Mouse (Mus musculus): Measurements from ENCODE around the gene Thy1. TPM values are rescaled to one million over a fixed set of nuclear protein-coding genes. Genes with fewer than 3 reads are reported as not detected.

The Thy1 gene
- total and polyA plus RNA-seq, 2 experiments from 2014 or later = 24.7 to 98.0 TPM

DNA sequence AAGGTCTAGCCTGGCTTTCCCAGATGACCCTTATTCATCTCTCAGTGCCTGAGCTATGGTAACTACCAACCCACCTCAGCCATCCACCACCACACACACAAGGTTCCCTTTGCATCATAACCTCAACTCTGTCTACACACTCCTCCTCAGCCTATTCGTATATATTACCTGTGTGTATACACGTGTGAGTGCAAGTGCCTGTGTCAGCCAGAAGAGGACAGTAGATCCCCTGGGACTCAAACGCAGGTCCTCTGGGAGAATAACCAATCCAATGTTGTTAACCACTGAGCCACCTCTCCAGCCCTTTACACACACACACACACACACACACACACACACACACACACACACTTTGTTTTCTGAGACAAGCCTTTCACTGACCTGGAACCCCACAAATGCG lies 12.5 kb upstream of the Thy1 start:
- ATAC-seq (ENCODE audit: low FRiP score) = no peak

DNA sequence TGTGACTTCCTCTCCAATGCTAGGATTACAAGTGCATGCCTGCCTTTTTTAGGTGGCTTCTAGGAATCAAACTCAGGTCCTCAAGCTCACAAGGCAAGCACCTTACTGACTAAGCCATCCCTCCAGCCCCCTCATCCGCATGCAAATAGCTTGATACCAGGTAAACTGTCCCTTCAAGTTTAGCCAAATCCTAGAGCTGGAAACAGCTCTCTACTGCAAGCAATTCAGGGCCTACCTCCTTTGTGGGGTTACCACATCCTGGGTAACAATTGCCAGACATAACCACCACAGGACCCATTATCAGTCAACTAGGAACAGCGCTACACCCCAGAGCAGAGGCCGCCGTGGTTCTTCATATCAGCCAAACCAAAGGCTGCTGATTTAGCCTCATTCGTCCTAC lies 12.1 kb upstream of the Thy1 start:
- Histone ChIP-seq H3K36me3 (ENCODE audit: insufficient read depth, low read length) (no peaks in the 10 kb centered on the region), H3K9me3 (ENCODE audit: low read length) (no peaks in the 10 kb centered on the region), H3K27me3 (ENCODE audit: insufficient read depth, low read length) (no peaks in the 10 kb centered on the region), H3K4me1 (ENCODE audit: insufficient read depth, low read length) (no peaks in the 10 kb centered on the region), H3K4me2 (ENCODE audit: low read depth, low read length, poor library complexity, severe bottlenecking) (no peak overlapping the region), H3K27ac (ENCODE audit: low read depth, low read length) (no peak overlapping the region), H3K9ac (replicated peaks; ENCODE audit: low read length, poor library complexity, severe bottlenecking) (no peak overlapping the region), H3K4me3 (ENCODE audit: low read depth, low read length) (no peak overlapping the region)
- no peak for ATAC-seq (ENCODE audit: low FRiP score)
- TF ChIP-seq CTCF (IDR thresholded peaks at IDR 0.05) = no peak
- 80% methylated on average over 5 of the region's 5 CpGs for WGBS
- DNase-seq (ENCODE audit: low spot score) = no peak

More for the DNA sequence above, 12.5 kb upstream of the Thy1 start:
- Histone ChIP-seq H3K9me3 (ENCODE audit: low read length) (no peaks in the 10 kb centered on the region), H3K9ac (replicated peaks; ENCODE audit: low read length, poor library complexity, severe bottlenecking) (no peak overlapping the region), H3K27me3 (ENCODE audit: insufficient read depth, low read length) (no peaks in the 10 kb centered on the region), H3K27ac (ENCODE audit: low read depth, low read length) (no peak overlapping the region), H3K4me1 (ENCODE audit: insufficient read depth, low read length) (no peaks in the 10 kb centered on the region), H3K4me2 (ENCODE audit: low read depth, low read length, poor library complexity, severe bottlenecking) (no peak overlapping the region), H3K4me3 (ENCODE audit: low read depth, low read length) (no peak overlapping the region), H3K36me3 (ENCODE audit: insufficient read depth, low read length) (no peaks in the 10 kb centered on the region)
- WGBS = 95% methylated on average over 4 of the region's 4 CpGs
- DNase-seq (ENCODE audit: low spot score) = no peak
- TF ChIP-seq CTCF (IDR thresholded peaks at IDR 0.05) = no peak

DNA sequence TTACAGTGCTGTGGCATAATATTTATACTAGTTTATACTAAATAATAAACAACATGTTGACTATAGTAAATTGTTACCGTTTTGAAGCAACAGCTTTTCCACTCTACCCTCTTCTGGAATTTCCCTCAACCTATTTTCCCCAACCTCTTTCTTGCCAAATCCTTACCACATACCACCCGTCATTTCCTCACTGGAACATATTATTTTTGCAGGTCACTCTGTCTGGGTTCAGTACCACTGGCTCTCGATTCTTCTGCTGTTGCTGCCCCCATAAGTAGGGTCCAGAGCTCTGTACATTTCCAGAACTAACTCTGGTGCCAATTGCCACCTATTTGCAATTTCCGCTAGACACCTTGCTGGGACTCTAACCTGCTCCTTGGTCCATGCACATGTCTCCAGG lies 11.2 kb upstream of the Thy1 start:
- DNase-seq (ENCODE audit: low spot score) (no peak), ATAC-seq (ENCODE audit: low FRiP score) (no peak)
- no peaks in the 10 kb centered on the region for H3K27me3 ChIP-seq (ENCODE audit: insufficient read depth, low read length)
- 83% methylated on average over 4 of the region's 4 CpGs for WGBS
- no peaks in the 10 kb centered on the region for H3K4me1 ChIP-seq (ENCODE audit: insufficient read depth, low read length)
- no peak overlapping the region for H3K27ac ChIP-seq (ENCODE audit: low read depth, low read length)
- H3K4me2 ChIP-seq (ENCODE audit: low read depth, low read length, poor library complexity, severe bottlenecking) = no peak overlapping the region
- no peak overlapping the region for H3K4me3 ChIP-seq (ENCODE audit: low read depth, low read length)
- TF ChIP-seq CTCF (IDR thresholded peaks at IDR 0.05) = no peak
- H3K9ac ChIP-seq (replicated peaks; ENCODE audit: low read length, poor library complexity, severe bottlenecking) = no peak overlapping the region
- H3K36me3 ChIP-seq (ENCODE audit: insufficient read depth, low read length) = no peaks in the 10 kb centered on the region
- H3K9me3 ChIP-seq (ENCODE audit: low read length) = no peaks in the 10 kb centered on the region

DNA sequence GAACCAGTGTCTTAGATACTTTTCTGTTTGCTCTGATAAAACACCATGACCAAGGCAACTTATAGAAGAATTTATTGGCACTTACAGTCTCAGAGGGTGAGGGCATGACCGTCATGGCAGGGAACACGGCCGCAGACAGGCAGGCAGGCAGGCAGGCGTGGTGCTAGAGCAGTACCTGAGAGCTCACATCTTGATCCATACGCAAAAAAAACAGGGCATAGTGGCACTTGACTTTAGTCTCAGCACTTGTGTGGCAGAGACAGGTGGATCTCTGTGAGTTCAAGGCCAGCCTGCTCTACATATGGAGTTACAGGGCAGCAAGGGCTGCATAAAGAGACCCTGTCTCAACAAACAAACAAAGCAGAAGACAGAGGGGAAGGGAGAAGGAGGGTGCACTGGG lies 9.9 kb upstream of the Thy1 start:
- no peaks in the 10 kb centered on the region for H3K4me1 ChIP-seq (ENCODE audit: insufficient read depth, low read length)
- no peaks in the 10 kb centered on the region for H3K36me3 ChIP-seq (ENCODE audit: insufficient read depth, low read length)
- ATAC-seq (ENCODE audit: low FRiP score) (no peak), DNase-seq (ENCODE audit: low spot score) (no peak)
- H3K4me3 ChIP-seq (ENCODE audit: low read depth, low read length) = no peak overlapping the region
- WGBS = 91% methylated on average over 5 of the region's 5 CpGs
- H3K4me2 ChIP-seq (ENCODE audit: low read depth, low read length, poor library complexity, severe bottlenecking) = no peak overlapping the region
- H3K9me3 ChIP-seq (ENCODE audit: low read length) = no peaks in the 10 kb centered on the region
- no peak for TF ChIP-seq CTCF (IDR thresholded peaks at IDR 0.05)
- H3K9ac ChIP-seq (replicated peaks; ENCODE audit: low read length, poor library complexity, severe bottlenecking) = no peak overlapping the region
- H3K27ac ChIP-seq (ENCODE audit: low read depth, low read length) = no peak overlapping the region
- no peaks in the 10 kb centered on the region for H3K27me3 ChIP-seq (ENCODE audit: insufficient read depth, low read length)

DNA sequence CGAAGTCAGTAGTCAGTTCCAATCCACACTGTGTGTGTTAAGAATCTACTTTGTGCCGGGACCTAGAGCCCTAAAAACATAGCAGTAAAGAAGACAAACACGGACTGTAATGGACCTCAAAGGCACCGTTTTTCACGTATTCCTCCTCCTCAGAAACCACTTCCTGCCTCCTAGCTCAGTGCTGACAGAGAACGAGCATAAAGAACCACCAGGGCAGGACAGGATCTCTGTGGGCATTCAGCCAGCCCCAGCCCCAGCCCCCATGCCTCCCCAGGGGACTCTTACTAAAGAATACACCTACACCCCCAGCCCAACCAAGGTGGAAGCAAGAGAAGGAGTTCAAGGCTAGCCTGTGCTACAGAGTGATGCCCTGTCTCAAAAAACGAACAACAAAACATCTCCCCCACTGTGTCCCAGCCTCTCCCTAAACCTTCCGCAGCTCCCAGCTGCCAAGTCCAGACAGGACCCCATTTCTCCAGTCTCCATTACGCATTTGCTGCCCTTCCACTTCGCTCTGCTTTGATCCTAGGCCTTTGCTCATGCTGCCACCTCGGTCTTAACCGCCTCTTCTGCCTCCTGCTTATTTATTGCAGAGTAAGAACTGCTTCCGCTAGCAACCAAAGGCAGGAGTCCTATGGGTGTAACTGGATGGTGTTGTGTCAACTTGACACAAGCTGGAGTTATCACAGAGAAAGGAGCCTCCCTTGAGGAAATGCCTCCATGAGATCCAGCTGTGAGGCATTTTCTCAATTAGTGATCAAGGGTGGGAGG lies 9.0 kb upstream of the Thy1 start:
- no peak for TF ChIP-seq CTCF (IDR thresholded peaks at IDR 0.05)
- ATAC-seq (ENCODE audit: low FRiP score) (no peak), DNase-seq (ENCODE audit: low spot score) (no peak)
- H3K27ac ChIP-seq (ENCODE audit: low read depth, low read length) = no peak overlapping the region
- H3K36me3 ChIP-seq (ENCODE audit: insufficient read depth, low read length) = no peaks in the 10 kb centered on the region
- no peaks in the 10 kb centered on the region for H3K4me1 ChIP-seq (ENCODE audit: insufficient read depth, low read length)
- H3K9ac ChIP-seq (replicated peaks; ENCODE audit: low read length, poor library complexity, severe bottlenecking) = no peak overlapping the region
- 80% methylated on average over 13 of the region's 13 CpGs for WGBS
- no peaks in the 10 kb centered on the region for H3K9me3 ChIP-seq (ENCODE audit: low read length)
- H3K4me3 ChIP-seq (ENCODE audit: low read depth, low read length) = no peak overlapping the region
- no peaks in the 10 kb centered on the region for H3K27me3 ChIP-seq (ENCODE audit: insufficient read depth, low read length)
- no peak overlapping the region for H3K4me2 ChIP-seq (ENCODE audit: low read depth, low read length, poor library complexity, severe bottlenecking)

DNA sequence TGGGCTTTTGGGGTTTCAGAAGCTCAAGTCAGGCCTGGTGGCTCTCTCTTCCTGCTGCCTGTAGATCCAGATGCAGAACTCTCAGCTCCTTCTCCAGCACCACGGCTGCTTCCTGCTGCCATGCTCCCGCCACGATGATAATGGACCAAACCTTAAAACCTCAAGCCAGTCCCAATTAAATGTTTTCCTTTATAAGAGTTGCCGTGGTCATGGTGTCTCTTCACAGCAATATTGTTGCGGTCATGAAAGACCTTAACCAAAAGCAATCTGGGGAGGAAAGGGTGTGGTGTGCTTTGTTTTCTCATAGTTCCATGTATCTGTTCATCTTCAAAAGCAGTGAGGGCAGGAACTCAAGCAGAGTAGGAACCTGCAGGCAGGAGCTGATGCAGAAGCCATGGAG lies 6.1 kb upstream of the Thy1 start:
- no peak overlapping the region for H3K9ac ChIP-seq (replicated peaks; ENCODE audit: low read length, poor library complexity, severe bottlenecking)
- TF ChIP-seq CTCF (IDR thresholded peaks at IDR 0.05) = no peak
- no peaks in the 10 kb centered on the region for H3K27me3 ChIP-seq (ENCODE audit: insufficient read depth, low read length)
- no peak overlapping the region for H3K4me2 ChIP-seq (ENCODE audit: low read depth, low read length, poor library complexity, severe bottlenecking)
- no peaks in the 10 kb centered on the region for H3K4me1 ChIP-seq (ENCODE audit: insufficient read depth, low read length)
- no peak for ATAC-seq (ENCODE audit: low FRiP score)
- no peaks in the 10 kb centered on the region for H3K9me3 ChIP-seq (ENCODE audit: low read length)
- WGBS = 91% methylated on average over 5 of the region's 5 CpGs
- no peak for DNase-seq (ENCODE audit: low spot score)
- H3K4me3 ChIP-seq (ENCODE audit: low read depth, low read length) = no peak overlapping the region
- no peaks in the 10 kb centered on the region for H3K36me3 ChIP-seq (ENCODE audit: insufficient read depth, low read length)
- no peak overlapping the region for H3K27ac ChIP-seq (ENCODE audit: low read depth, low read length)
